Mouse (Mus musculus) MEL (cell line): ENCODE measurements around the gene Zfp358.
A peak's percentile ranks its signal among the peaks of the same experiment; 100 is the strongest.

Experiments used
- CTCF ChIP-seq, 3 experiments: IDR thresholded peaks in 2 of 3; conservative IDR thresholded peaks in 1 of 3; 2 replicates each; pipeline ENCODE4 v1.5.1; 2011 to 2012; ENCODE audit warnings: low read length in 3 of 3, low read depth in 2 of 3, mild to moderate bottlenecking in 2 of 3, improper control_type of control experiment in 1 of 3, inconsistent platforms in 1 of 3, mixed read lengths in 1 of 3, moderate library complexity in 1 of 3; ENCODE audit not compliant: control insufficient read depth in 1 of 3, insufficient read depth in 1 of 3, poor library complexity in 1 of 3, severe bottlenecking in 1 of 3
- EP300 ChIP-seq, 2 experiments: IDR thresholded peaks; 2 replicates each; pipeline ENCODE4 v1.6.1; 2011; ENCODE audit warnings: improper control_type of control experiment in 2 of 2, low read length in 2 of 2, low read depth in 1 of 2, mild to moderate bottlenecking in 1 of 2
- ETS1 ChIP-seq: IDR thresholded peaks from 2 replicates; pipeline ENCODE4 v1.6.1; 2012; ENCODE audit warnings: low read depth, mild to moderate bottlenecking, inconsistent platforms, low read length, improper control_type of control experiment, moderate library complexity
- GATA1 ChIP-seq: IDR thresholded peaks from 2 replicates; pipeline ENCODE4 v1.6.1; 2011; ENCODE audit warnings: low read depth, low read length, improper control_type of control experiment
- MXI1 ChIP-seq: IDR thresholded peaks from 2 replicates; pipeline ENCODE4 v1.6.1; 2011; ENCODE audit warnings: mild to moderate bottlenecking, low read depth, low read length, improper control_type of control experiment
- POLR2A ChIP-seq, 2 experiments: IDR thresholded peaks; 2 replicates each; pipeline ENCODE4 v1.6.1; 2011 to 2012; ENCODE audit warnings: low read length in 2 of 2, mild to moderate bottlenecking in 2 of 2, control low read depth in 1 of 2, improper control_type of control experiment in 1 of 2, low read depth in 1 of 2, moderate library complexity in 1 of 2; ENCODE audit not compliant: control insufficient read depth in 1 of 2, insufficient read depth in 1 of 2, poor library complexity in 1 of 2
- POLR2AphosphoS2 ChIP-seq: IDR thresholded peaks from 2 replicates; pipeline ENCODE4 v1.6.1; 2011; ENCODE audit warnings: low read length, improper control_type of control experiment
- SIN3A ChIP-seq: IDR thresholded peaks from 2 replicates; pipeline ENCODE4 v1.6.1; 2012; ENCODE audit warnings: low read length, improper control_type of control experiment, inconsistent platforms
- UBTF ChIP-seq: IDR thresholded peaks from 2 replicates; pipeline ENCODE4 v1.6.1; 2012; ENCODE audit warnings: low read depth, mild to moderate bottlenecking, inconsistent platforms, low read length, improper control_type of control experiment, moderate library complexity, borderline replicate concordance; ENCODE audit not compliant: insufficient read depth
- USF1 ChIP-seq: IDR thresholded peaks from 2 replicates; pipeline ENCODE4 v1.6.1; 2014; ENCODE audit warnings: low read depth, mild to moderate bottlenecking, inconsistent platforms, low read length, improper control_type of control experiment, moderate library complexity
- ZMIZ1 ChIP-seq: IDR thresholded peaks from 2 replicates; pipeline ENCODE4 v1.6.1; 2012; ENCODE audit warnings: low read depth, mild to moderate bottlenecking, inconsistent platforms, low read length, improper control_type of control experiment, moderate library complexity

GRCm38 (mm10) chr8:3468838-3469237, 24.1 kb upstream of the Zfp358 start:
- TF ChIP-seq USF1 = no peak
- TF ChIP-seq MXI1 = no peak
- TF ChIP-seq POLR2A (IDR thresholded peaks at IDR 0.05; ENCODE audit: control insufficient read depth in 1 of 2, insufficient read depth in 1 of 2, low read depth in 1 of 2, low read length in 2 of 2, poor library complexity in 1 of 2) = no peak
- TF ChIP-seq ZMIZ1 = no peak
- no peak for TF ChIP-seq POLR2AphosphoS2
- TF ChIP-seq SIN3A = 0 out of 2 replicates have a peak, but pooled peaks have one; percentile 18
- TF ChIP-seq ETS1 = no peak
- TF ChIP-seq CTCF (IDR thresholded peaks at IDR 0.05 in 2 of 3, conservative IDR thresholded peaks at IDR 0.05 in 1 of 3; ENCODE audit: control insufficient read depth in 1 of 3, insufficient read depth in 1 of 3, low read depth in 2 of 3, low read length in 3 of 3, poor library complexity in 1 of 3, severe bottlenecking in 1 of 3) = peak in 2 of 3 experiments; percentile 13 to 41; a peak in 2 of 6 replicates
- TF ChIP-seq GATA1 = no peak
- TF ChIP-seq UBTF = no peak
- no peak for TF ChIP-seq EP300 (IDR thresholded peaks at IDR 0.05; ENCODE audit: low read depth in 1 of 2, low read length in 2 of 2)
